Mouse (Mus musculus): ENCODE measurements around the gene Cftr.

Cftr gene

DNA sequence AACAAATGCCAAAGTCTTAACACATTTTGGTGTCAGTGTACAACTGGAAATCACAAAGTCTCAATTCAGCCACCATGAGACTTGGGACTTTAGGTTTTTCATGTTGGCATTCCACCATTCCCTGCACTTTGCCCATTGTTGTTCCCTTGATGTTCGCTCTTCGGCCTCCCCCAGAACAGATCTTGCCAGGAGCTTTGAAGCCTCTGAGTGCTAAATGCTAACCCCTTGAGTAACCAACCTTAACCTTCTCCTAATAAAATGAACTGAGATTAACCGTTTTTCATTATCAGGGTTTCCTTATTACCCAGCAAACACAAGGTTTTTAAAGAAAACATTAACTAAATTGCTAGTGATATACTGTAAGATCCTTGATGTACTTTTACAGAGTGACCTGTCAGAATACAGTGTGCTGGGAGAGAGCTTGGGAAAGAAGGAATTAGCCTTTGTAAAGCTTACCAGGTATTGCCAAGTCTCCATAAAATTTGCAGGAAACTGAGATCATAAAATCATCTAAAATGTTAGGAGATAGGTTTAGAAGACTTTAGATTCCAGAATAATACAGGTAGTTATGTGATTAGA, 144.0 kb downstream of the Cftr start:
- in situ Hi-C loops (cut with MboI; ENCODE audit: low sequenced_read_pairs): no loop called here

DNA sequence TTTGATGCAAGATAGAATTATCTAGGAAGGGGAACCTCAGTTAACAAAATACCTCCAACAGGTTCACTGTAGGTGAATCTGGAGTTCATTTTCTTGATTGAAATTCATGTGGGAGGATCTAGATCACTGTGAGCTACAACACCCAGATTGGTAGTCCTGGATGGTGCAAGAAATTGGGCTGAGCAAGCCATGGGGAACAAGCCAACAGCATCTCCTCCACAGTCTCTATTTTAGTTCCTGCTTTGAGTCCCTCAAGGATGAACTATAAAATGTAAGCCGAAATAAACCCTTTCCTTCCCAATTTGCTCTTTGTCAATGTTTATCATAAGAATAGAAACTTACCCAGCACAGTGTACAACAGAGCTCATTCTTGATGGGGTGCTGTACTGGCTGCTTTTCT, 152.5 kb downstream of the Cftr start:
- in situ Hi-C loops (cut with MboI; ENCODE audit: low sequenced_read_pairs): no loop called here

DNA sequence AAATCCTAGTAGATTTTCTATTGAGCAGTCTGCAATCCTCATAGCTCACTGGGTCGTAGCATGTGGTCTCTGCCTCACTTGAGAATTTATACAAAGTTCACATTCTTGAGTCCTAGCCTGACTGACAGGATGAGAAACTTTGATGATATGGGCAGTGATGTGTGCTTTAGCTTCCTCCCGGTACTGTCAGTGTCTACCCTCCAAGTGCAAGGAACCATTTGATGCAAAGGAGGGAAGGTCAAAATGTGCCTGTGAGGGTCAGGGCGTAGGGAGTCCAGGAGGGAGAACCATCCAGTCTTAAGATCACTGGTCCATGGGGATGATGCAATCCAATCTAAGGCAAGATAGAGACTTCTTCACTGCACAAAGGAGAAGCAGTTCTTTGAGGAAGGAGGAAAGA, 164.9 kb downstream of the Cftr start:
- in situ Hi-C loops (cut with MboI; ENCODE audit: low sequenced_read_pairs): no loop called here

DNA sequence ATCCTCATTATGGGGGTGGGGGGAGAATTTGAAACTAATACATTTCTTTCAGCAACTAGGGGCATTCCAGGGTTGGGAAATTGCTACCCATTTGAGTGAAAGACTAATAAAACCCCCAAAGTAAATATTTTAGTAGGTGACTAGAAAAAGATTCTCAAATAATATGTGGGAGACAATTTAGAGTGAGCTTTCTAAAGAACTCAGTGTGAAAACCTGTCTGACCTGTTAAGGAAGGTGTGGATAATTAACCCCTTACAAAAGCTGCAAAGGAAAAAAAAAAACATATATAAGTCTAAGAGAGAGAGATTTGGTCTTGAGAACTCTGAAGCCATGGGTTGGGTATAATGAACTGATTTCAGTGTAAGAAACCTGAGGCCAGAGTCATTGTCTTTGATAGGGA, 167.8 kb downstream of the Cftr start:
- in situ Hi-C loops (cut with MboI; ENCODE audit: low sequenced_read_pairs): no loop called here

DNA sequence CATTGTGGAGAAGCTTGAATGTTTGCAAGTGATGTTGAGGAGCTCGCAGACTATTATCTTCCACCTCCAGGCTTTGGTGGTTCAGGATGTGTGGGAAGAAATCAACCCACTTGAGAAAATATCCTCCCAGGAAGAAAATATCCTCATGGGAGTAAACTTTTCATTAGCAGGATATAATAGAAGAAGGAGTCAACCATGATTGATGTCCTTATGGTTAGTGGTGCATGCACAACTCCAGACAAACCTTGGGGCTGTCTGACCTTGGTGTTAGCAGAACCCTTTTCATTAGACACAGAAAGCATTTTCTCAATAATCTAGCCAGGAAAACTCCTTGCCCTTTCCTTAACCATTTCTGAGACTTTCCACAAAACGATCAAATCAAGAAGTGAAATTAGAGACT, 173.8 kb downstream of the Cftr start:
- in situ Hi-C loops (cut with MboI; ENCODE audit: low sequenced_read_pairs): no loop called here

DNA sequence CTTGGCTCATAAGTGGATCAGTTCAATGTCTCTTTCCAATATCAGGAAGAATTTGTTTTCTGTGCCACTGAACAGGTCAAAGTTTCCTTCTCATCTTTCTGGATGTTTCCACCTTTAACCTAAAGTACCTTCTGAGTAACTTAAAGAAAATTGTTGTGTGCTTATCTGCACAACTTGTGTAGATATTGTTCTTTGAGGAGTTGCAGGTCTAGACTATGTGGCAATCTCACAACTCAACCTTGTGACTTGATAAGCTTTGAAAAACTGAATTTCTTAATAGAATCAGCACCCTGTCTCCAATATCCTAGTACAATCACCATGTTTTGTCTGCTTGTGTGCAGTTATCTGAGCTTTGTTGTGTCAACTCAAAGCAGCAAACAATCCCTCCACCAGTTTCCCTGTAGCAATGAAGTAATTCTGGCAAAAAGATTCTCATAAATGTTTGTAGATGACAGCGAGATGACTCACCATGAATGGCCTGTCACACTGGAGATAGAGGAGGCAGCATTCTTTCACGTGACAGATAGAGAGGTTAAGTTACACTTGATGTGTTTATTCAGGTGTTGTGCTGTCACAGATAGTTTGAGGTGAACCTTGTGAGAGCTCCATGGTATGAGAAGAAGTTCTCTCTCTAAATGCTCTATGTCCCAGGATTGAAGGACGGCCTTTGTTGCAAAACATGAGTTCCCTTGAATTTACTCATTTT, 178.8 kb downstream of the Cftr start:
- in situ Hi-C loops (cut with MboI; ENCODE audit: low sequenced_read_pairs): no loop called here

DNA sequence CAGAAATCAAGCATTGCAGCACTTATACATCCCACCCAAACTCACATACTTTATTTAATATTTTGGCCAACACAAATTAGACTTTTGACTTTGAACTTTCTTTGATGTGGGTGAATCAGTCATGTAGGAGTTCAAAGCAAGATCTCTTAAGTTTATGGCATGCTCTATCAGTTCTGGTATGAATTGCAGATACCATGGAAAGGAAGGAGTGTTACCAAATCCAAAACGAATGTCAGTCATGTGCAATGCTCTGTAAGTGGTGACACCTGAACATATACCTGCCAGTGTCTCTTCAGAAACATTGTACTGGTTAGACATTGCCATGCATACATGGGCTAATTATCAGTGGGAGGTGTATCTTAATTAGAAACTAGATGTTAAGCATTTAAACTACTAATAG, 189.7 kb downstream of the Cftr start:
- in situ Hi-C loops (cut with MboI; ENCODE audit: low sequenced_read_pairs): no loop called here

DNA sequence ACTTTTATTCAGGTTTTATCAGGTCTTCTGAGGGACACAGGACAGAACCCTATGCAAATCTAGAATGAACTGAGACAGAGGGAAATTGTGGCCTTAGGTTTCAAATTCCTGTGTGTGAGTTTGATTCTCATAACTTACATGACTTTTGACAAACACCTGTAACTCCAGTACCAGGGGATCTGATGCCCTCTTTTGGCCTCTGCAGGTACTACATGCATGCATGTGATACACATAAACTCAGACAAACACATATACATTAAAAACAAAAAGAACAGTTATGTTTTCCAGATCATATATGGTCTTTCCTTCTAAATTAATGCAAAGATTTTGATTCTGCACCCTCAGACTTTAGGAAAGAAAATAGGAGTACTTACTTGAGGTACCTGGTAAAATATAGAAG, 190.5 kb downstream of the Cftr start:
- in situ Hi-C loops (cut with MboI; ENCODE audit: low sequenced_read_pairs): no loop called here

DNA sequence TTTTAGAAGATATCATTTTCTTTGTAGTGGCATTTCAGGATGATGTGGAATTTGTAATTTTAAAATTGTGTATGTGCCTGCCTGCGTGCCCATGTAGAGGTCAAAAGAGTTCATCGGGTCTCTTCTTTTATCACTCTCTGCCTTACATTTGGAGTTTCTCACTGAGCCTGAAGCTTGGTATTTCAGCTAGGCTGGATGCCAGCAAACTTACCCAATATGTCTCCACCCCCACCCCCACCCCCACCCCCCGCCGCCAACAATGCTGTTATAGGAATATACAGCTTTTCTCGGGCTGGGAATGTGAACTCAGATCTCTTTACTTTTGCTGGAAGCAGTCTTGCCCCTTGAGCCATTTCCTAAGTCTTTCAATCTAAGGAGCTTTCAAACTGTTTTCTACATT, 191.7 kb downstream of the Cftr start:
- in situ Hi-C loops (cut with MboI; ENCODE audit: low sequenced_read_pairs): no loop called here

DNA sequence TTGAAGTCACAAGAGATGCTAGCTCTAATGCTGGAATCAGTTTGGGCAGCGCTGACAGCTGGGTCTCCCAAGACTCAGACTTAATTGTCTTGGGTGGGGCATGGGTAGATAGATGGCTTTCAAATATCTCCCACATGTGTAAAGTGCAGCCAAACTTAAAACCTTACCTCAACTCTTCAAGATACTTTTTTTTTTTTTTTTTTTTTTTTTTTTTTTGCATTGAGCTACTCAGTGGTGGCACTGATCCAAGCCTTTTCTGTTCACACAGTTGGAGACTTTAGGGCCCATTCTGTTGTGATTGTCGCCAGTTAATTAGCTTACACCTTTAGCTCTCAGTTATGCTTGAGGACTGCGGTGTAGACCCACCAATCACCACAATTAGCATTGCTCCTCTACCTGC, 198.6 kb downstream of the Cftr start:
- in situ Hi-C loops (cut with MboI; ENCODE audit: low sequenced_read_pairs): no loop called here

DNA sequence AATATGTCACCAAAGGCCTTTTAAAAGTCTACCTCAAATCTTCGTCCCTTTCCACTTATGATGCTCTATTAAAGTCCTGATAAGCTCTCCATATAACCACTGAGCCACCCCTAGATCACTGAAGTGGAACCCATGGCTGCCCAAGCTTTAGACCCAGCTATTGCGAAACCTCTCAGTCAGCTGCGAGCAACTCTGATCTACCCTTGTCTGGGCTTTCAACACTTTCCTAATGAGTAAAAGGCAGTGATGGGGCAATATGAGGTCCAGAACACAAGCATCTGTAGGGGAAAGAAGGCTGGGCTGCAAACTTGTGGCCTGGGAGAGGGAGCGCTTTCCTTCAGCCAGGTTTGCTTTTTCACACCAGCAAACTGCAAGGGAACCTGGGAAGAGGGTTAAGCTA, 199.2 kb downstream of the Cftr start:
- in situ Hi-C loops (cut with MboI; ENCODE audit: low sequenced_read_pairs): no loop called here

Data from CH12F3 (cell line).